Mouse (Mus musculus): ENCODE results near the gene Nrbp1.

GRCm38 (mm10) chr5:31289626-31290230, 49.1 kb downstream of the Nrbp1 start:
- TF ChIP-seq CTCF (IDR thresholded peaks at IDR 0.05; ENCODE audit: control insufficient read depth, insufficient read depth, low read length) (no peak), POLR2A (IDR thresholded peaks at IDR 0.05; ENCODE audit: borderline replicate concordance, control insufficient read depth, low read depth, low read length) (no peak)
